Mouse (Mus musculus): ENCODE data around the gene Creb1.
"Not testable (repeated sequence)": the region's sequence is repeated elsewhere in the genome, so short reads cannot be mapped to it uniquely, and the experiment has no call there.

The Creb1 gene

GRCm38 (mm10) chr1:64543750-64544149 lies 11.3 kb downstream of the Creb1 start:
- DNase-seq (ENCODE audit: low read depth, low spot score), result peak; percentile 39

- peak; percentile 63 for DNase-seq (ENCODE audit: low read depth, low spot score)
Observed at GRCm38 (mm10) chr1:64546070-64546469, 13.6 kb downstream of the Creb1 start.

GRCm38 (mm10) chr1:64549380-64549779 lies 16.9 kb downstream of the Creb1 start:
- no peak for DNase-seq (ENCODE audit: low read depth, low spot score)

- no peak for DNase-seq (ENCODE audit: low read depth, low spot score)
Observed at GRCm38 (mm10) chr1:64551908-64552307, 19.5 kb downstream of the Creb1 start.

- no peak for DNase-seq (ENCODE audit: low read depth, low spot score)
Observed at GRCm38 (mm10) chr1:64560105-64560504, 27.7 kb downstream of the Creb1 start.

- DNase-seq (ENCODE audit: low read depth, low spot score), result no peak
Observed at GRCm38 (mm10) chr1:64568206-64568605, 35.8 kb downstream of the Creb1 start.

- no peak for DNase-seq (ENCODE audit: low read depth, low spot score)
Observed at GRCm38 (mm10) chr1:64576022-64576421, 43.6 kb downstream of the Creb1 start.

- no peak for DNase-seq (ENCODE audit: low read depth, low spot score)
Observed at GRCm38 (mm10) chr1:64576732-64577131, 44.3 kb downstream of the Creb1 start.

- DNase-seq (ENCODE audit: low read depth, low spot score), result not testable (repeated sequence)
Observed at GRCm38 (mm10) chr1:64577911-64578310, 45.5 kb downstream of the Creb1 start.

- DNase-seq (ENCODE audit: low read depth, low spot score), result no peak
Observed at GRCm38 (mm10) chr1:64578801-64579200, 46.4 kb downstream of the Creb1 start.

GRCm38 (mm10) chr1:64598926-64599325 lies 66.5 kb downstream of the Creb1 start:
- DNase-seq (ENCODE audit: low read depth, low spot score), result no peak

GRCm38 (mm10) chr1:64600413-64601077 lies 68.1 kb downstream of the Creb1 start:
- DNase-seq (ENCODE audit: low read depth, low spot score), result no peak

- DNase-seq (ENCODE audit: low read depth, low spot score), result peak; percentile 46
Observed at GRCm38 (mm10) chr1:64601242-64601842, 68.9 kb downstream of the Creb1 start.

- DNase-seq (ENCODE audit: low read depth, low spot score), result no peak
Observed at GRCm38 (mm10) chr1:64603381-64603780, 70.9 kb downstream of the Creb1 start.

- no peak for DNase-seq (ENCODE audit: low read depth, low spot score)
Observed at GRCm38 (mm10) chr1:64609145-64609544, 76.7 kb downstream of the Creb1 start.

- no peak for DNase-seq (ENCODE audit: low read depth, low spot score)
Observed at GRCm38 (mm10) chr1:64609976-64610375, 77.5 kb downstream of the Creb1 start.

- no peak for DNase-seq (ENCODE audit: low read depth, low spot score)
Observed at GRCm38 (mm10) chr1:64614311-64614710, 81.9 kb downstream of the Creb1 start.

- DNase-seq (ENCODE audit: low read depth, low spot score), result no peak
Observed at GRCm38 (mm10) chr1:64614801-64615345, 82.4 kb downstream of the Creb1 start.

GRCm38 (mm10) chr1:64615531-64615991 lies 83.1 kb downstream of the Creb1 start:
- no peak for DNase-seq (ENCODE audit: low read depth, low spot score)

- no peak for DNase-seq (ENCODE audit: low read depth, low spot score)
Observed at GRCm38 (mm10) chr1:64616076-64616475, 83.6 kb downstream of the Creb1 start.

GRCm38 (mm10) chr1:64616531-64616880 lies 84.1 kb downstream of the Creb1 start:
- peak; percentile 61 for DNase-seq (ENCODE audit: low read depth, low spot score)

- DNase-seq (ENCODE audit: low read depth, low spot score), result peak; percentile 98
Observed at GRCm38 (mm10) chr1:64616881-64617714, 84.7 kb downstream of the Creb1 start, which contains the start of gene Mettl21a. Gene Mettl21a (minus strand): TSS chr1:64617242.
